Mouse (Mus musculus): Measurements from ENCODE around the gene Klrb1c. TPM values are rescaled to one million over a fixed set of nuclear protein-coding genes. Genes with fewer than 3 reads are reported as not detected.
A peak's percentile ranks its signal among the peaks of the same experiment; 100 is the strongest.
"Not testable (repeated sequence)": the region's sequence is repeated elsewhere in the genome, so short reads cannot be mapped to it uniquely, and the experiment has no call there.

The Klrb1c gene
- total RNA-seq, 1 experiment from 2014 or later = 4.6 TPM

- ATAC-seq (replicated peaks in 1 of 2; ENCODE audit: insufficient read depth in 1 of 2, low FRiP score in 2 of 2, low TSS enrichment in 1 of 2, low read depth in 1 of 2, poor library complexity in 2 of 2, severe bottlenecking in 2 of 2) = no peak
These were observed 10.9 kb upstream of the Klrb1c start for GRCm38 (mm10) chr6:128799896-128800270.

- ATAC-seq (replicated peaks in 1 of 2; ENCODE audit: insufficient read depth in 1 of 2, low FRiP score in 2 of 2, low TSS enrichment in 1 of 2, low read depth in 1 of 2, poor library complexity in 2 of 2, severe bottlenecking in 2 of 2) = peak; percentile 56 to 58
These were observed 10.3 kb upstream of the Klrb1c start for GRCm38 (mm10) chr6:128799144-128799895.

- peak in 1 of 2 experiments; percentile 3; a peak in 1 of 4 replicates for ATAC-seq (replicated peaks in 1 of 2; ENCODE audit: insufficient read depth in 1 of 2, low FRiP score in 2 of 2, low TSS enrichment in 1 of 2, low read depth in 1 of 2, poor library complexity in 2 of 2, severe bottlenecking in 2 of 2)
These were observed 9.7 kb upstream of the Klrb1c start for GRCm38 (mm10) chr6:128798772-128799143.

- ATAC-seq (replicated peaks in 1 of 2; ENCODE audit: insufficient read depth in 1 of 2, low FRiP score in 2 of 2, low TSS enrichment in 1 of 2, low read depth in 1 of 2, poor library complexity in 2 of 2, severe bottlenecking in 2 of 2) = no peak
These were observed 9.1 kb upstream of the Klrb1c start for GRCm38 (mm10) chr6:128797936-128798771.

- no peak for ATAC-seq (replicated peaks in 1 of 2; ENCODE audit: insufficient read depth in 1 of 2, low FRiP score in 2 of 2, low TSS enrichment in 1 of 2, low read depth in 1 of 2, poor library complexity in 2 of 2, severe bottlenecking in 2 of 2)
These were observed 8.3 kb upstream of the Klrb1c start for GRCm38 (mm10) chr6:128797185-128797905.

GRCm38 (mm10) chr6:128796321-128796955 lies 7.4 kb upstream of the Klrb1c start:
- ATAC-seq (replicated peaks in 1 of 2; ENCODE audit: insufficient read depth in 1 of 2, low FRiP score in 2 of 2, low TSS enrichment in 1 of 2, low read depth in 1 of 2, poor library complexity in 2 of 2, severe bottlenecking in 2 of 2) = peak; percentile 5 to 25; a peak in 2 of 4 replicates

GRCm38 (mm10) chr6:128793734-128794133 lies 4.7 kb upstream of the Klrb1c start:
- ATAC-seq (replicated peaks in 1 of 2; ENCODE audit: insufficient read depth in 1 of 2, low FRiP score in 2 of 2, low TSS enrichment in 1 of 2, low read depth in 1 of 2, poor library complexity in 2 of 2, severe bottlenecking in 2 of 2) = no peak

- ATAC-seq (replicated peaks in 1 of 2; ENCODE audit: insufficient read depth in 1 of 2, low FRiP score in 2 of 2, low TSS enrichment in 1 of 2, low read depth in 1 of 2, poor library complexity in 2 of 2, severe bottlenecking in 2 of 2) = not testable (repeated sequence)
These were observed 1.5 kb upstream of the Klrb1c start for GRCm38 (mm10) chr6:128790491-128790994.

GRCm38 (mm10) chr6:128788517-128788916 lies 498 bp downstream of the Klrb1c start:
- ATAC-seq (replicated peaks in 1 of 2; ENCODE audit: insufficient read depth in 1 of 2, low FRiP score in 2 of 2, low TSS enrichment in 1 of 2, low read depth in 1 of 2, poor library complexity in 2 of 2, severe bottlenecking in 2 of 2) = no peak; a peak in 1 of 4 replicates

- ATAC-seq (replicated peaks in 1 of 2; ENCODE audit: insufficient read depth in 1 of 2, low FRiP score in 2 of 2, low TSS enrichment in 1 of 2, low read depth in 1 of 2, poor library complexity in 2 of 2, severe bottlenecking in 2 of 2) = peak; percentile 35 to 40; a peak in 1 of 4 replicates
These were observed 2.6 kb downstream of the Klrb1c start for GRCm38 (mm10) chr6:128786396-128786795.

GRCm38 (mm10) chr6:128769481-128770253 lies 19.3 kb downstream of the Klrb1c start:
- ATAC-seq (replicated peaks in 1 of 2; ENCODE audit: insufficient read depth in 1 of 2, low FRiP score in 2 of 2, low TSS enrichment in 1 of 2, low read depth in 1 of 2, poor library complexity in 2 of 2, severe bottlenecking in 2 of 2) = no peak

GRCm38 (mm10) chr6:128768047-128768446 lies 21.0 kb downstream of the Klrb1c start:
- no peak for ATAC-seq (replicated peaks in 1 of 2; ENCODE audit: insufficient read depth in 1 of 2, low FRiP score in 2 of 2, low TSS enrichment in 1 of 2, low read depth in 1 of 2, poor library complexity in 2 of 2, severe bottlenecking in 2 of 2)

GRCm38 (mm10) chr6:128766486-128767254 lies 22.3 kb downstream of the Klrb1c start:
- ATAC-seq (replicated peaks in 1 of 2; ENCODE audit: insufficient read depth in 1 of 2, low FRiP score in 2 of 2, low TSS enrichment in 1 of 2, low read depth in 1 of 2, poor library complexity in 2 of 2, severe bottlenecking in 2 of 2) = peak; percentile 75 to 84

GRCm38 (mm10) chr6:128765211-128765610 lies 23.8 kb downstream of the Klrb1c start:
- no peak for ATAC-seq (replicated peaks in 1 of 2; ENCODE audit: insufficient read depth in 1 of 2, low FRiP score in 2 of 2, low TSS enrichment in 1 of 2, low read depth in 1 of 2, poor library complexity in 2 of 2, severe bottlenecking in 2 of 2)

- ATAC-seq (replicated peaks in 1 of 2; ENCODE audit: insufficient read depth in 1 of 2, low FRiP score in 2 of 2, low TSS enrichment in 1 of 2, low read depth in 1 of 2, poor library complexity in 2 of 2, severe bottlenecking in 2 of 2) = no peak
These were observed 24.4 kb downstream of the Klrb1c start for GRCm38 (mm10) chr6:128764598-128764997.
